Mouse (Mus musculus) ovary, adult 18-20 months (tissue): ENCODE measurements around the gene Cacna1a.

Source experiments
- DNase-seq: peaks from one replicate; pipeline ENCODE4 v3.0.0; 2022; ENCODE audit warnings: low spot score, mixed read lengths

The Cacna1a gene

GRCm38 (mm10) chr8:84539376-84539775 lies 151.1 kb downstream of the Cacna1a start:
- DNase-seq: no peak

DNA sequence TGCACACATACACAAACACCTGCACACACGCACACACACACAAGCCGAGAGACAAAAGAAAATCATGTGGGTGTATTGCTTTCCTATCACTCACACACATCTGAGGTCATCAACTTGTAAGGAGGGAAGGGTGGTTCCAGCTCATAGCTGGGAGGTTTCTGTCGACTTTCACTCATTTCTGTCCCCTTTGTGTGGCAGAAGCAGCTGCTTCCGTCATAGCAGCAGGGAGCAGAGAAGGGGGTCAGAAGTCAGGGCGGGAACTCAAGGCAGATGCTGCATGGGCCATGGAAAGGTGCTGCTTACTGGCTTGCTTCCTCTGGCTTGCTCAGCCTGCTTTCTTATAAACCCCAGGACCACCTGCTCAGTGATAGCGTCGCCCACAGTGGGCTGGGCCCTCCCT lies 154.2 kb downstream of the Cacna1a start:
- DNase-seq: no peak

DNA sequence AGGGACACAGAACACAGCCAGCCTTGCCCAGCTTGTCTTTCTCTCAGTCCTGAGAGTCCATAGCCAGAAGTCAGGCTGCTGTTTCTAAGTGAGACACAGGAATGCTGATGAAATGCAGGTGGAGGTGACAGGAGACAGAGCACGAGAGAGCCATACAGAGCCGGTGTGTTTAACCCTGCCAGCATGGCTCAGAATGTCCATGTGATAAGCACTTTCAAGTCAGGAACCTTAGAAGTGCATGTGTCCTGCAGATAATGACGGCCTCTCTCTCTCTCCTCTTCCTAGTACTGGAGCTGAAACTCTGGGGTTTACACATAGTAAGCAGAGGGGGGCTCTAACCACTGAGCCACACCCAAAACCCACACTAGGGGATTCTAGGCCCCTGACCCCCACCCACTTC lies 157.3 kb downstream of the Cacna1a start:
- no peak for DNase-seq

- DNase-seq: no peak
These were observed 164.2 kb downstream of the Cacna1a start for GRCm38 (mm10) chr8:84552457-84552856.

DNA sequence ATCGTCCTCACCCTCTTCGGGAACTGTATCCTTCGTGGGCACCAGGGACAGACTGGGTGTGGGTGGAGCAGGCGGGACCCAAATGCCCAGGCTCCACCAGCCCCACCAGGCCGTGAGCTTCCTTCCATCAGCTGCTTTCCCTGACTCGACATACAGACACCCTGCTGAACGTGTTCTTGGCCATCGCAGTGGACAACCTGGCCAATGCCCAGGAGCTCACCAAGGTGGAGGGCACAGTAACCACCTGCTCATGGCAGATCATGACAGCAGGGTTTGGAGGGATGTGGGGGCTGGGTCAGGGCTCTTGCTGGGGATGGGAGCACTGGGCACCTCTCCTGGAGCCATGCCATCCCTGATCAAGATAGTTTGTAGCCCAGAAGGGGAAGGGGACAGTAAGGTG lies 164.9 kb downstream of the Cacna1a start:
- no peak for DNase-seq

DNA sequence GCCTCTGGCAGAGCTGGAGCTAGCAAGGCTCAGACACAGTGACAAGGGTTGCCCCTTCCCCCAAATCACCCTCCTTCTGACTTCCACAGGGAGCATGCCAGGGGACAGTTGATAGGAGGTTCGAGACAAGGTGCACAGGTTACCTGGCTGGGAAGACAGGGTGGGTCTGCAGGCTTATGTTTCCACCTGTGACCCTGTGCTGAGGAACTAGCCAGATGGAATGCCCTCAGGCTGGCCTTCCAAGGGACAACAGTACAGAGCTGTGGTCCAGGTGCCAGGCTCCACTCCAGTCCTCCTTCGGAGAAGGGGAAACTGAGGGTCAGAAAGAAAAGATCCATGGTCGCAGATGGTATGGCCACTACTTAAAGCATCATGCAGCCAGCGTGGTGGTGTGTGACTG lies 165.4 kb downstream of the Cacna1a start:
- DNase-seq: no peak

GRCm38 (mm10) chr8:84554301-84555027 lies 166.2 kb downstream of the Cacna1a start:
- peak; percentile 16 for DNase-seq

GRCm38 (mm10) chr8:84555269-84555668 lies 167.0 kb downstream of the Cacna1a start:
- DNase-seq: no peak

- DNase-seq: no peak
These were observed 169.7 kb downstream of the Cacna1a start for GRCm38 (mm10) chr8:84557936-84558335.

DNA sequence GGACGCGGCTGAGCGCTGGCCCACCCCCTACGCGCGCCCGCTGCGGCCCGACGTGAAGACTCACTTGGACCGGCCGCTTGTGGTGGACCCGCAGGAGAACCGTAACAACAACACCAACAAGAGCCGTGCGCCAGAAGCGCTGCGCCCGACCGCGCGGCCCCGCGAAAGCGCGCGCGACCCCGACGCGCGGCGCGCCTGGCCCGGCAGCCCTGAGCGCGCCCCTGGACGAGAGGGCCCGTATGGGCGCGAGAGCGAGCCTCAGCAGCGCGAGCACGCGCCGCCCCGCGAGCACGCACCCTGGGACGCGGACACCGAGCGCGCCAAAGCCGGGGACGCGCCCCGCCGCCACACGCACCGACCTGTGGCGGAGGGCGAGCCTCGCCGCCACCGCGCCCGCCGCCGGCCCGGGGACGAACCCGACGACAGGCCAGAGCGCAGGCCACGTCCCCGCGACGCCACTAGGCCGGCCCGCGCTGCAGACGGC lies 170.9 kb downstream of the Cacna1a start:
- no peak for DNase-seq

- DNase-seq: no peak
These were observed 173.5 kb downstream of the Cacna1a start for GRCm38 (mm10) chr8:84561698-84562097.

GRCm38 (mm10) chr8:84564042-84564441 lies 175.8 kb downstream of the Cacna1a start:
- DNase-seq: no peak

DNA sequence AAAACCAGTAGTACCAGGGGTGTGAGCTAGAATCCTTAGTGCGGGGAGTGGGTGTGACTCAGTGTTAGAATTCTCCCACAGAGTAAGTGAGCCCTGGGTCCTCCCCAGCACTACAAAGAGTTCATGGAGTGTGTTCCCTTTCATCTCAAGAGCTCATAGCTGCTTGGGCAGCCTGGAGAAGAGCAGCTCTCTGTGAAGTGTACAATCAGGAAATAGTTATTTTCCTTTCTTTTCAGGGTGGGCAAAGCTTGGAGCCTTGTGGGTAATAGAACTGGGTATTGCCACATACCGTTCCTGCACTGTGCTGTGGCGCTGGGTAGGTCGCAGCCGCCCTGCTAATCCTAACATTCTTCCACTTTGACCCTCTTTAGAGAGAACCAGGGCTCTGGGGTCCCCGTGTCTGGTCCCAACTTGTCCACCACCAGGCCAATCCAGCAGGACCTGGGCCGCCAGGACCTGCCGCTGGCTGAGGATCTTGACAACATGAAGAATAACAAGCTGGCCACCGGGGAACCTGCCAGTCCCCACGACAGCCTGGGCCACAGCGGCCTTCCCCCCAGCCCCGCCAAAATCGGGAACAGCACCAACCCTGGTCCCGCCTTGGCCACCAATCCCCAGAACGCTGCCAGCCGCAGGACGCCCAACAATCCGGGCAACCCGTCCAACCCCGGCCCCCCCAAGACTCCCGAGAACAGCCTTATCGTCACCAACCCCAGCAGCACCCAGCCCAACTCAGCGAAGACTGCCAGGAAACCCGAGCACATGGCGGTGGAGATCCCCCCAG lies 177.5 kb downstream of the Cacna1a start:
- no peak for DNase-seq

DNA sequence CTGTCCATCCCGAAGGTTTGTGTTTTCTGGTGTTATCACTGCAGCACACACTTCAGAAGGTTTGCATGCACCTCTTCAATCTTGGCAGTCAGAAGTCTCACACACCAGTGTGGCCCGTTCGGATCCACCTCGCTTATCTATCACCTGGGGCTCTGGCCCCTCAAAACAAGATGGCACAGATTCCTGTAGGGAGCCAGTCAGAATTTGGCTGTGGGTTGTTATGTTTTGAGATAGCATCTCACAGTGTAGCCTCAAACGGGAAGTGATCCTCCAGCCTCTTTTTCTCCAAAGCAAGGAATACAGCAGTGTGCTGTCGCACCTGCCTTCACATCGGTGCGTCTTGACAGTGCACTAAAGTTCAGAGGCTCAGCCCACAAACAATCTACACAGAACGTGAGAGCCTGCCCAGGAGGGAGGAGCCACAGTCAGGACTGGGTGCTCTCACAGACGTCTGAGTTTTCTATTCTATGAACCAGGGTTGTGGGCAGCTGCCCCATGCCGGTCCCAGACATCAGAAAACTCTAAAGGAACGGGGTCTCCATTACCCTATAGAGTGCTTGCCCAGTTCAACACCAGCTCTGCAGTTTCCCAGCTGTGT lies 178.7 kb downstream of the Cacna1a start:
- no peak for DNase-seq

DNA sequence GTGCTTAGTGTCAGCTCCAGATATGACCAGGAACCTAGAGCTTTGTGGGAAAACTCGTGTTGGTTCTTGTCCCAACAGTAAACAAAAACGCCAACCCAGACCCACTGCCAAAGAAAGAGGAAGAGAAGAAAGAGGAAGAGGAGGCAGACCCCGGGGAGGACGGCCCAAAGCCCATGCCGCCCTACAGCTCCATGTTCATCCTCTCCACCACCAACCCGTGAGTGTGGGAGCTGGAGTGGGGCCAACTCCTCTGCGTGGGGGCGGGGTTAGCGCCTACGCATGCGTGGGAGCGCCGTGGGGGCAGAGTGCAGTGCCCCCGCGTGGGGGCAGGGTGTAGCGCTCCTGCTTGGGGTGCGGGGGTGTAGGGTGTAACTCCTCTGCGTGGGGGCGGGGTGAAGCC lies 179.3 kb downstream of the Cacna1a start:
- no peak for DNase-seq

GRCm38 (mm10) chr8:84568737-84569136 lies 180.5 kb downstream of the Cacna1a start:
- DNase-seq: no peak

DNA sequence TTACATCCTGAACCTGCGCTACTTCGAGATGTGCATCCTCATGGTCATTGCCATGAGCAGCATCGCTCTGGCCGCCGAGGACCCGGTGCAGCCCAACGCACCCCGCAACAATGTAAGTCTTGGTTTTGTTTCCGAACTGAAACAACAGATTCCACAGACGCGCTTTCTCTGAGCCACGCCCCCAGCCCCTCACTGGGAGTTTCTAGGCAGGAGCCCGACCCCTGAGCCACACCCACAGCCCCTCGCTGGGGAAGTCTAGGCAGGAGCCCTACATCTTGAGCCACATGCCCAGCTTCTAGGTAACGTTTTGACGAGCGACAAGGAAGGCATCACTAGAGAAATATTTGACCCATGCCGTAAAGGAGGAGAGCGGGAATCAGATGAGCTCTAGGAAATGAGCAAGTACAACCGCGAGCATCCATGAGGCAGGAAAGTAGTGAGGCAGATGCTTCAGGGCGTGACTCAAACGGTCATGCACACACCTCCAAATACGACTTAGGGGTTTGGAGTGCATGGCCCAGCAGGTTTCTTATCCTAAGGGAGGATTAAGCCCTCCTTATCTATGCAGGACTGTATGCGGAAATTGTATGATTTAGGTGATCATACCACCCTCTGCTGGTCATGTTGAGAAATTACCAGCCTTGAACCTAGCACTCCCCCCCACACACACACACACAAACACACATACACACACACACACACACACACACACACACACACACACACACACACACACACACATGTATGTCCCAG lies 181.9 kb downstream of the Cacna1a start:
- DNase-seq: no peak

GRCm38 (mm10) chr8:84577432-84577831 lies 189.2 kb downstream of the Cacna1a start:
- no peak for DNase-seq

- no peak for DNase-seq
These were observed 191.4 kb downstream of the Cacna1a start for GRCm38 (mm10) chr8:84579595-84579994.

DNA sequence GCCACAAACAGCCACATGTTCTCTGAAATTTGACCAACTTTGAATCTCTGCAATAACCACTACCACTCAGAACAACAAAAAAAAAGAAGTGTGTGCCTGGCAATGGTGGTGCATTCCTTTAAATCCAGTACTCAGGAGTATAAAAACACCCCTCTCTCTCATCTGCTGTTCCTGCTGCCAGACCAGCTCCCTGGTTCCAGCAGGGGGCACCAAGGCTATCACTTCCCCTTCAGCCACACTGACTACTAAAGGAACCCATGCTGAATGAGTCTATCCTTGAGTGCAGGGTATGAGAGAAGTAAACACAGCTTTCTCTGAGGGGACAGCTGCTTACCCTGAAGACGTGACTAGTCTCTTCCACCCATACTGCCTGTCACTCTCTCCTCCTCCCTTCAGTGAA lies 197.1 kb downstream of the Cacna1a start:
- no peak for DNase-seq

GRCm38 (mm10) chr8:84586221-84586620 lies 198.0 kb downstream of the Cacna1a start:
- no peak for DNase-seq

GRCm38 (mm10) chr8:84588498-84588897 lies 200.3 kb downstream of the Cacna1a start:
- no peak for DNase-seq
